Mouse (Mus musculus): ENCODE measurements at regions not wholly inside any gene's neighbourhood (a gene's known extent, or its start where the extent isn't known, plus 50 kb on each side); places are given as distances from the start of the nearest gene placed in this dataset.

- Histone ChIP-seq H3K4me1 (ENCODE audit: control insufficient read depth, insufficient read depth, low read length) (no peaks in the 10 kb centered on the region), H3K4me3 (ENCODE audit: low read depth, low read length) (no peak overlapping the region), H3K27me3 (replicated peaks; ENCODE audit: control insufficient read depth, insufficient read depth, low read length) (no peaks in the 10 kb centered on the region), H3K4me2 (ENCODE audit: low read depth, low read length) (no peak overlapping the region), H3K9me3 (ENCODE audit: control insufficient read depth, low read length) (no peaks in the 10 kb centered on the region), H3K27ac (replicated peaks; ENCODE audit: low read depth, low read length) (no peak overlapping the region), H3K36me3 (ENCODE audit: control insufficient read depth, insufficient read depth, low read length) (no peaks in the 10 kb centered on the region), H3K9ac (ENCODE audit: low read depth, low read length) (no peak overlapping the region)
- DNase-seq (ENCODE audit: low spot score) (no peak), ATAC-seq (ENCODE audit: low read depth) (no peak)
- WGBS: 67% methylated on average over 4 of the region's 4 CpGs
Measured at GRCm38 (mm10) chr1:177597036-177597435, 132.6 kb upstream of the 1700016C15Rik start.

DNA sequence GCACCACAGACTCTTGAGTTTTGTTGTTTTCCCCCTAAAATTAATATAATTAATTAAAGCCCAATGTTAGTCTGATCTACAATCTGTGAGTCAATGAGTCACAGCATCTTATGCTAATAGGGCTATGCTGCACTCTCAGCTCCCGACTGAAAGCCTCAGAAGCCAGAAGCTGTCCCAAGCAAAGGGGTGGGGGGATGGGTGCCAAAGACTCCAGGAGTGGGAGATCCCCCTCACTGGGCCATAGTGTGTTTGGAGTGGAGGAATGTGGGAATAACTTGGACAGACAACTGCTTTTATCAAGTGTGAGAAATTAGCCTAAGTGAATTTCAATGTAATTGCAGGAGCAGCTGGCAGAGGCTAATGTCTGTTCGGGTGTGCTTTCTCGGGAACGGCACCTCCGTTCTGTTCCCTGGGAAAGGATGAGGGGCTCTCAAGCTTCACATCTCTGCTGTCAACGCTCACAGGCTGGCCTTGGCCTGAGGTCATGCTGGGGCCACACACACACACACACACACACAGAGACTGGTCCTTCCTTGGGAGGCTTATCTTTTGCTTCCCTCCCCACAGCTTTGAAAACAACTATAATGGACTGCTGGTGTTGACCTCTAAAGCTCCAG, 124.2 kb upstream of the 1700016C15Rik start:
- ATAC-seq (ENCODE audit: low read depth) (no peak), DNase-seq (ENCODE audit: low spot score) (no peak)
- H3K27me3 ChIP-seq (replicated peaks; ENCODE audit: control insufficient read depth, insufficient read depth, low read length): no peaks in the 10 kb centered on the region
- no peaks in the 10 kb centered on the region for H3K9me3 ChIP-seq (ENCODE audit: control insufficient read depth, low read length)
- no peak overlapping the region for H3K4me2 ChIP-seq (ENCODE audit: low read depth, low read length)
- no peaks in the 10 kb centered on the region for H3K4me1 ChIP-seq (ENCODE audit: control insufficient read depth, insufficient read depth, low read length)
- WGBS: 33% methylated on average over 6 of the region's 6 CpGs
- H3K4me3 ChIP-seq (ENCODE audit: low read depth, low read length): no peak overlapping the region
- no peak overlapping the region for H3K9ac ChIP-seq (ENCODE audit: low read depth, low read length)
- no peaks in the 10 kb centered on the region for H3K36me3 ChIP-seq (ENCODE audit: control insufficient read depth, insufficient read depth, low read length)
- no peak overlapping the region for H3K27ac ChIP-seq (replicated peaks; ENCODE audit: low read depth, low read length)

DNA sequence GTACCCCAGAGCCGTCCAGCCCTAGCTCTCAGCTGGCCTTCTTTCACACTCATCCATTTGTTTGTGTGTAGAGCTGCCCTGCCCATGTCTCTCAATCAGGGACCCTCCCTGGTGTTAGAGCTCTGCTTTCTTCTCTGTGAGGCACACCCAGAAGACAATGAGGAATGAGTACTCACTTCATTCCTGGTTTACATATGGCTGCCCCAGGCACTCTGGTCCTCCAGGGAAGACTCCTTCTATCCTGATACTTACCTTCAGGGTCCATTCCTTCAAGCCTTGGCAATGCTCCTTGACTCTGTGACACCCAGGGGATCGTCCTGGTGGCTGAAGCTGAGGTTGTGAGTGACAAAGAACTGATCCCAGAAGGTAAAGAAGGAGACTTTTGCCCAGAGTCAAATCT, 122.0 kb upstream of the 1700016C15Rik start:
- WGBS: 69% methylated on average over 2 of the region's 2 CpGs
- DNase-seq (ENCODE audit: low spot score): no peak
- no peaks in the 10 kb centered on the region for H3K36me3 ChIP-seq (ENCODE audit: control insufficient read depth, insufficient read depth, low read length)
- no peaks in the 10 kb centered on the region for H3K9me3 ChIP-seq (ENCODE audit: control insufficient read depth, low read length)
- no peaks in the 10 kb centered on the region for H3K27me3 ChIP-seq (replicated peaks; ENCODE audit: control insufficient read depth, insufficient read depth, low read length)
- no peak overlapping the region for H3K27ac ChIP-seq (replicated peaks; ENCODE audit: low read depth, low read length)
- no peak overlapping the region for H3K4me3 ChIP-seq (ENCODE audit: low read depth, low read length)
- no peak overlapping the region for H3K9ac ChIP-seq (ENCODE audit: low read depth, low read length)
- no peak for ATAC-seq (ENCODE audit: low read depth)
- no peaks in the 10 kb centered on the region for H3K4me1 ChIP-seq (ENCODE audit: control insufficient read depth, insufficient read depth, low read length)
- no peak overlapping the region for H3K4me2 ChIP-seq (ENCODE audit: low read depth, low read length)

DNA sequence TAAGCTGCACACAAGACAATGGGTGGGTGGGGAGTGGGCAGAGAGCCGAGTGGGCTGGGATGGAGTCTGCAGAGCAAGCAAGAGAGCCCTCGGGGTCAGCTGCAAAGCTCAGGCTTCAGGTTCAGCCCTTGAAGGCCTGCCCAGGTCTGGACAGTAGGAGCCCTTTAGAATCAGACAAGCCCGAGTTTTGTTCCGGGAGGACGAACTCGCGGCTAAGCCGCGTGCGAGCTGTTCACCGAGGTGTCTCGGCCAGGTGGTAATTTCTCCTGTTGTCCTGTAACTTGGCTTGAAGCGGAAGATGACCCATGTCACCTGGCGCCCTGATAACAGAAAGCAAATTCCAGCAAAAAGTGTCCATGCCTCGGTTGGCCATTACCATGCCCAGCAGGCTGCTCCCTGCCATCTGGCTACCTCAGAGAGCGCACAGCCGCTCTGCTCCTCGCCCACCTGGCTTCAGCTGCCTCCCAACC, 121.0 kb upstream of the 1700016C15Rik start:
- Histone ChIP-seq H3K36me3 (ENCODE audit: control insufficient read depth, insufficient read depth, low read length) (no peaks in the 10 kb centered on the region), H3K4me1 (ENCODE audit: control insufficient read depth, insufficient read depth, low read length) (no peaks in the 10 kb centered on the region), H3K27me3 (replicated peaks; ENCODE audit: control insufficient read depth, insufficient read depth, low read length) (no peaks in the 10 kb centered on the region), H3K4me3 (ENCODE audit: low read depth, low read length) (no peak overlapping the region), H3K4me2 (ENCODE audit: low read depth, low read length) (no peak overlapping the region), H3K9me3 (ENCODE audit: control insufficient read depth, low read length) (no peaks in the 10 kb centered on the region), H3K27ac (replicated peaks; ENCODE audit: low read depth, low read length) (no peak overlapping the region), H3K9ac (ENCODE audit: low read depth, low read length) (no peak overlapping the region)
- no peak for ATAC-seq (ENCODE audit: low read depth)
- 83% methylated on average over 18 of the region's 18 CpGs for WGBS
- no peak for DNase-seq (ENCODE audit: low spot score)

DNA sequence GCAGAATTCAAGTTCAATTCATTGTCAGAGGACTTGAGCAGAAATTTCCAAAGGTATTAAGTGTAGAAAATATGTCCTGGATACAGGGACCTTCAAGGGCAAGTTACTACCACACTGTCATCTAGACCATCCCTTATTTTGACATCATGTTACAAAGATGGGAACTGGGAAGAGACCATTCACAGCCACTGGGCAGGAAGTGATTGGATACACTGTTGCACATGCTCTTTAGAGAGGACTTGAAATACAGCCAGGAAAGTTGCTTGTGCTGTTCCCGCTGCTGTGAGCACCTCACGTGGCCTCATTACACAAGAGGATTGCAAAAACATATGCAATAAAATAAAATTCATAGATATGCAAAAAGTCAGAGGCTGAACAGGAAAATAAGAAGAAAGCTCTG, 120.4 kb upstream of the 1700016C15Rik start:
- WGBS: 65% methylated on average over 2 of the region's 2 CpGs
- no peak overlapping the region for H3K9ac ChIP-seq (ENCODE audit: low read depth, low read length)
- H3K27me3 ChIP-seq (replicated peaks; ENCODE audit: control insufficient read depth, insufficient read depth, low read length): no peaks in the 10 kb centered on the region
- no peak for DNase-seq (ENCODE audit: low spot score)
- H3K4me1 ChIP-seq (ENCODE audit: control insufficient read depth, insufficient read depth, low read length): no peaks in the 10 kb centered on the region
- H3K4me2 ChIP-seq (ENCODE audit: low read depth, low read length): no peak overlapping the region
- no peaks in the 10 kb centered on the region for H3K36me3 ChIP-seq (ENCODE audit: control insufficient read depth, insufficient read depth, low read length)
- no peaks in the 10 kb centered on the region for H3K9me3 ChIP-seq (ENCODE audit: control insufficient read depth, low read length)
- no peak overlapping the region for H3K27ac ChIP-seq (replicated peaks; ENCODE audit: low read depth, low read length)
- ATAC-seq (ENCODE audit: low read depth): no peak
- H3K4me3 ChIP-seq (ENCODE audit: low read depth, low read length): no peak overlapping the region

- no peak for ATAC-seq (ENCODE audit: low read depth)
- no peaks in the 10 kb centered on the region for H3K36me3 ChIP-seq (ENCODE audit: control insufficient read depth, insufficient read depth, low read length)
- no peaks in the 10 kb centered on the region for H3K4me1 ChIP-seq (ENCODE audit: control insufficient read depth, insufficient read depth, low read length)
- H3K4me3 ChIP-seq (ENCODE audit: low read depth, low read length): no peak overlapping the region
- no peak overlapping the region for H3K4me2 ChIP-seq (ENCODE audit: low read depth, low read length)
- H3K27ac ChIP-seq (replicated peaks; ENCODE audit: low read depth, low read length): no peak overlapping the region
- H3K9ac ChIP-seq (ENCODE audit: low read depth, low read length): no peak overlapping the region
- WGBS: 74% methylated on average over 5 of the region's 5 CpGs
- DNase-seq (ENCODE audit: low spot score): no peak
- H3K27me3 ChIP-seq (replicated peaks; ENCODE audit: control insufficient read depth, insufficient read depth, low read length): no peaks in the 10 kb centered on the region
- H3K9me3 ChIP-seq (ENCODE audit: control insufficient read depth, low read length): no peaks in the 10 kb centered on the region
Measured at GRCm38 (mm10) chr1:177609683-177610082, 119.9 kb upstream of the 1700016C15Rik start.

DNA sequence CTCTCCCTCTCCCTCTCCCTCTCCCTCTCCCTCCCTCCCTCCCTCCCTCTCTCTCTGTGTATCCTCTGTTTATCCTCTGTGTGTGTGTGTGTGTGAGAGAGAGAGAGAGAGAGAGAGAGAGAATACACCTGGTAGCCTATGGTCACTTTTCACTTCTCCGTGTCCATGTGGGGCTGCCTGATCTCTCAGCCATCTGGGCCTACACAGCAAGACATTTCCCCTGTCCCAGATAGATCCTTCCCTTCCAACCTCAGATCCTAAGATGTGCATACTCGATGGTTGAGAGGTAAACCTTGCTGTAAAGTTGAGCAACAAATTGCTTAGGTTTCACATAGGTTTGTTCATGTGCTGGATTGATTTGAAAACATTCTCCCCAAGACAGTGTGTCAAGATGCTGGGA, 119.5 kb upstream of the 1700016C15Rik start:
- no peak overlapping the region for H3K4me3 ChIP-seq (ENCODE audit: low read depth, low read length)
- H3K9me3 ChIP-seq (ENCODE audit: control insufficient read depth, low read length): no peaks in the 10 kb centered on the region
- DNase-seq (ENCODE audit: low spot score) (no peak), ATAC-seq (ENCODE audit: low read depth) (no peak)
- H3K9ac ChIP-seq (ENCODE audit: low read depth, low read length): no peak overlapping the region
- no peaks in the 10 kb centered on the region for H3K4me1 ChIP-seq (ENCODE audit: control insufficient read depth, insufficient read depth, low read length)
- 59% methylated on average over 2 of the region's 2 CpGs for WGBS
- no peak overlapping the region for H3K4me2 ChIP-seq (ENCODE audit: low read depth, low read length)
- no peaks in the 10 kb centered on the region for H3K27me3 ChIP-seq (replicated peaks; ENCODE audit: control insufficient read depth, insufficient read depth, low read length)
- no peaks in the 10 kb centered on the region for H3K36me3 ChIP-seq (ENCODE audit: control insufficient read depth, insufficient read depth, low read length)
- H3K27ac ChIP-seq (replicated peaks; ENCODE audit: low read depth, low read length): no peak overlapping the region

- Histone ChIP-seq H3K9ac (ENCODE audit: low read depth, low read length) (no peak overlapping the region), H3K9me3 (ENCODE audit: control insufficient read depth, low read length) (no peaks in the 10 kb centered on the region), H3K4me1 (ENCODE audit: control insufficient read depth, insufficient read depth, low read length) (no peaks in the 10 kb centered on the region), H3K4me3 (ENCODE audit: low read depth, low read length) (no peak overlapping the region), H3K27ac (replicated peaks; ENCODE audit: low read depth, low read length) (no peak overlapping the region), H3K27me3 (replicated peaks; ENCODE audit: control insufficient read depth, insufficient read depth, low read length) (no peaks in the 10 kb centered on the region), H3K4me2 (ENCODE audit: low read depth, low read length) (no peak overlapping the region), H3K36me3 (ENCODE audit: control insufficient read depth, insufficient read depth, low read length) (no peaks in the 10 kb centered on the region)
- DNase-seq (ENCODE audit: low spot score) (no peak), ATAC-seq (ENCODE audit: low read depth) (no peak)
- 77% methylated on average over 7 of the region's 7 CpGs for WGBS
Measured at GRCm38 (mm10) chr1:177612546-177612945, 117.1 kb upstream of the 1700016C15Rik start.

- Histone ChIP-seq H3K4me2 (ENCODE audit: low read depth, low read length) (no peak overlapping the region), H3K27ac (replicated peaks; ENCODE audit: low read depth, low read length) (no peak overlapping the region), H3K4me3 (ENCODE audit: low read depth, low read length) (no peak overlapping the region), H3K27me3 (replicated peaks; ENCODE audit: control insufficient read depth, insufficient read depth, low read length) (no peaks in the 10 kb centered on the region), H3K9ac (ENCODE audit: low read depth, low read length) (no peak overlapping the region), H3K9me3 (ENCODE audit: control insufficient read depth, low read length) (no peaks in the 10 kb centered on the region), H3K36me3 (ENCODE audit: control insufficient read depth, insufficient read depth, low read length) (no peaks in the 10 kb centered on the region), H3K4me1 (ENCODE audit: control insufficient read depth, insufficient read depth, low read length) (no peaks in the 10 kb centered on the region)
- WGBS: 90% methylated on average over 9 of the region's 9 CpGs
- DNase-seq (ENCODE audit: low spot score): no peak
- ATAC-seq (ENCODE audit: low read depth): no peak
Measured at GRCm38 (mm10) chr1:177615609-177616008, 114.0 kb upstream of the 1700016C15Rik start.
